Mouse (Mus musculus): Measurements from ENCODE around the gene Gm20388.

DNA sequence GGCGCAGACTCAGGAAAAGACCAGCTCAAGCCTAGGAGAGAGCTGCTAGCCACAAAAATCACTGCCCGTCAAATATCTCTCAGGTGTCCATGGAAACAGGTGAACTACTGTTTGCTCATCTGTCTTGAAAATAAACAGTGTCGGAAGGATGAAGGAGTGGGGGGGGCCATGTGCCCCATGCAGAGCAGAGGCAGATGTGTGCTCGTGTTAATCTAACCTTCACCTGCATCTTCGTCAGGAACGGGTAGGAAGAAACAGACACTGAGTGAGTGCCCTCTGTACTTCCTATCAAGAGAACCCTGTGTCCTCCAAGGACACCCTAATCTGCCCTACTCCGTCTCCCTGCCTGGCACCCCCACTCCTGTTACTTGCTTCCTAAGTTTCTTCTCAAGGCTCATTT, 1941.1 kb downstream of the Gm20388 start:
- TF ChIP-seq POLR2A (IDR thresholded peaks at IDR 0.05; ENCODE audit: borderline replicate concordance, extremely low read depth, insufficient read depth, insufficient read length, poor library complexity, severe bottlenecking) (no peak), CTCF (IDR thresholded peaks at IDR 0.05; ENCODE audit: borderline replicate concordance, extremely low read depth, insufficient read depth, insufficient read length) (no peak)

Measured in brain, embryonic 14.5 days (tissue).